Mouse (Mus musculus) kidney, adult 2 months (tissue): Measurements from ENCODE around the gene Csnk2b.

Source experiments
- CTCF ChIP-seq: fragments of 200-500 bp; conservative IDR thresholded peaks from 2 replicates; pipeline ENCODE4 v1.5.1; 2011; ENCODE audit warnings: low read depth, mild to moderate bottlenecking, control low read depth, low read length, moderate library complexity, mixed read lengths; ENCODE audit not compliant: insufficient read depth, insufficient read length
- POLR2A ChIP-seq: fragments of 200-500 bp; IDR thresholded peaks from one replicate; pipeline ENCODE4 v1.6.1; 2011; ENCODE audit warnings: low read depth, low read length, control low read depth

DNA sequence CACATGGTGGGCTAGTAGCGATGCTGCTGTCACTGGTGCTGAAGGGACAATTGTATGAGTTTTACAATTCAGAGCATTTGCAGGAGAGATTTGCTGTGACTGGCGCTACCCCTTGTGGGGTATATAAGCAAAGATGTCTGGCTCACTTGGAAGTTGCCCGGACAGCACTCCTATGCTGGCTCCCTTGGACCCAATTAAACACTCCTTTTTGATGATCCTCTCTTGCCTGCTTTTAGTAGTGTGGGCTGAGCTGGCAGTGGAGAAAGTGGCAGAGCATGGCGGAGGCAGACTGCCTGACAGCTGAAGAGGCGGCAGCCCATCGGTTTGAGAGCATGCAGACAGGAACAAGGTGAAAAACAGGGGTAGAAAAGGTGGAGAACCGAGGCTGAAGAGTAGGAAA, 45.9 kb upstream of the Csnk2b start:
- TF ChIP-seq POLR2A (no peak), CTCF (no peak)
